Mouse (Mus musculus) neural tube, embryonic 15.5 days (tissue): ENCODE measurements around the gene Cd83. TPM values are rescaled to one million over a fixed set of nuclear protein-coding genes. Genes with fewer than 3 reads are reported as not detected.

Source experiments
- ATAC-seq: fragments of 200-750 bp; cut with Nextera tagmentation; 2 replicates; pipeline ENCODE4 v1.8.0; 2017; ENCODE audit warnings: mild to moderate bottlenecking, moderate TSS enrichment, moderate library complexity; ENCODE audit not compliant: low FRiP score
- H3K27ac ChIP-seq: fragments of 300-500 bp; sonication (generic); replicated peaks from 2 replicates; pipeline ENCODE4 v1.5.1; 2015; ENCODE audit warnings: mild to moderate bottlenecking, inconsistent platforms
- H3K27me3 ChIP-seq: fragments of 300-500 bp; sonication (generic); replicated peaks from 2 replicates; pipeline ENCODE4 v1.6.1; 2015; ENCODE audit warnings: inconsistent platforms
- H3K36me3 ChIP-seq: fragments of 300-500 bp; sonication (generic); 2 replicates; pipeline ENCODE4 v1.6.1; 2015; ENCODE audit warnings: inconsistent platforms
- H3K4me1 ChIP-seq: fragments of 300-500 bp; sonication (generic); 2 replicates; pipeline ENCODE4 v1.6.1; 2015; ENCODE audit warnings: inconsistent platforms
- H3K4me2 ChIP-seq: fragments of 300-500 bp; sonication (generic); 2 replicates; pipeline ENCODE4 v1.6.1; 2015; ENCODE audit warnings: inconsistent platforms, mild to moderate bottlenecking, moderate library complexity
- H3K4me3 ChIP-seq: fragments of 300-500 bp; sonication (generic); replicated peaks from 2 replicates; pipeline ENCODE4 v1.5.1; 2015; ENCODE audit warnings: mild to moderate bottlenecking, inconsistent platforms
- H3K9ac ChIP-seq: fragments of 300-500 bp; sonication (generic); replicated peaks from 2 replicates; pipeline ENCODE4 v1.6.1; 2015; ENCODE audit warnings: mild to moderate bottlenecking, inconsistent platforms
- H3K9me3 ChIP-seq: fragments of 300-500 bp; sonication (generic); replicated peaks from 2 replicates; pipeline ENCODE4 v1.6.1; 2016; ENCODE audit warnings: inconsistent platforms
- WGBS: fragments of 180-500 bp; shearing (Covaris S2); methylation state at CpG from one replicate; pipeline ENCODE4 v1.1.7; 2015; ENCODE audit warnings: mixed read lengths; 5-methylcytosine and 5-hydroxymethylcytosine counted together
- polyA plus RNA-seq: library from polyadenylated mRNA; unstranded; fragments of >200 nt; fragmentation: Nextera tagmentation; extraction: Ambion mirVana; gene quantifications from 2 replicates; pipeline ENCODE4 v1.2.1, GENCODE M21; 2015

Cd83 gene
- polyA plus RNA-seq, 1 experiment from 2014 or later, result 31.0 TPM

GRCm38 (mm10) chr13:43849816-43850215, 65.2 kb downstream of the Cd83 start:
- no peak for ATAC-seq
- Histone ChIP-seq H3K4me3 (no peak overlapping the region), H3K36me3 (no peaks in the 10 kb centered on the region), H3K4me1 (peaks cover 7% of the 10 kb centered on the region; the same call in 1 of the 2 replicates), H3K9ac (no peak overlapping the region), H3K9me3 (no peaks in the 10 kb centered on the region), H3K4me2 (no peak overlapping the region), H3K27me3 (no peaks in the 10 kb centered on the region), H3K27ac (no peak overlapping the region)
- 36% methylated on average over 4 of the region's 4 CpGs for WGBS

- Histone ChIP-seq H3K4me1 (peaks cover 7% of the 10 kb centered on the region; the same call in 1 of the 2 replicates), H3K4me2 (no peak overlapping the region), H3K27me3 (no peaks in the 10 kb centered on the region), H3K27ac (no peak overlapping the region), H3K36me3 (no peaks in the 10 kb centered on the region), H3K9ac (no peak overlapping the region), H3K4me3 (no peak overlapping the region), H3K9me3 (no peaks in the 10 kb centered on the region)
- ATAC-seq, result no peak
- 25% methylated on average over 4 of the region's 4 CpGs for WGBS
These were observed 66.5 kb downstream of the Cd83 start for GRCm38 (mm10) chr13:43851108-43851507.

Other genes with a start within 250 kb of the Cd83 start
- gene Mcur1, start 224.6 kb upstream of the Cd83 start, polyA plus RNA-seq, result 6.5 and 8.2 TPM in 2 replicates
- 24.1 and 30.2 TPM in 2 replicates for gene Rnf182, start 169.1 kb upstream of the Cd83 start, polyA plus RNA-seq